Mouse (Mus musculus) G1E (cell line): ENCODE data around the gene Ppp1r12b.

ENCODE experiments used
- CTCF ChIP-seq: IDR thresholded peaks from 2 replicates; pipeline ENCODE4 v1.5.1; 2012; ENCODE audit warnings: low read depth, low read length, inconsistent platforms, mixed read lengths
- GATA1 ChIP-seq: IDR thresholded peaks from 2 replicates; pipeline ENCODE4 v1.6.1; 2012; ENCODE audit warnings: borderline replicate concordance, low read length, inconsistent platforms, mixed read lengths
- POLR2AphosphoS5 ChIP-seq: IDR thresholded peaks from 2 replicates; pipeline ENCODE4 v1.6.1; 2012; ENCODE audit warnings: low read depth, low read length, inconsistent platforms; ENCODE audit not compliant: insufficient replicate concordance

DNA sequence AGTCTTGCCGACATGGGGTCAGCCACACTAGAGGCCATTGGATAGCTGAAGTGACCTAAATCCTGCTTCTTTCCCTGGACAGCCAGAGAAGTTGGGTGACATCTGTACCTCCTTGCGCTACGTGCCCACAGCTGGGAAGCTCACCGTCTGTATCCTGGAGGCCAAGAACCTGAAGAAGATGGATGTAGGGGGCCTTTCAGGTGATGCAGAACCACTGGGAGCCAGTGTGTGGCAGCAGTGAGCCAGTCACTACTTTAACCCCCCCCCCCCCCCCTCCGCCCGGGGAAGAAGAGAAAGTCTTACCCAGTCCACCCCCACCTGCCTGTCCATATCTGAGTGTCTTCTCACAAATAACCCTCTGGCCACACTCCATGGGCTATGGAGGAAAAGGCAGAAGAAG is 210.1 kb downstream of the Ppp1r12b start:
- TF ChIP-seq CTCF = peak; percentile 68; the same call in 1 of the 2 replicates
- TF ChIP-seq GATA1 = no peak
- TF ChIP-seq POLR2AphosphoS5 = no peak
